Mouse (Mus musculus): ENCODE measurements around the gene Tmem110. TPM values are rescaled to one million over a fixed set of nuclear protein-coding genes. Genes with fewer than 3 reads are reported as not detected.

The Tmem110 gene
- polyA plus RNA-seq, 1 experiment from 2014 or later: 27.5 TPM

- Histone ChIP-seq H3K4me3 (ENCODE audit: low read depth, low read length) (peak overlapping the region; percentile 89), H3K36me3 (ENCODE audit: control insufficient read depth, insufficient read depth, low read length) (no peaks in the 10 kb centered on the region), H3K9ac (replicated peaks; ENCODE audit: low read depth, low read length) (peak overlapping the region; percentile 81), H3K27ac (ENCODE audit: low read length) (no peak overlapping the region; the same call in 1 of the 2 replicates), H3K9me3 (ENCODE audit: control insufficient read depth, low read depth, low read length) (no peaks in the 10 kb centered on the region), H3K4me1 (ENCODE audit: control insufficient read depth, insufficient read depth, low read length) (peaks cover 27% of the 10 kb centered on the region; the same call in 1 of the 2 replicates), H3K27me3 (ENCODE audit: control insufficient read depth, insufficient read depth, low read length) (no peaks in the 10 kb centered on the region), H3K4me2 (replicated peaks; ENCODE audit: low read depth, low read length) (peak overlapping the region; percentile 90)
- 18% methylated on average over 17 of the region's 17 CpGs for WGBS
- ATAC-seq (ENCODE audit: insufficient number of reproducible peaks, insufficient read depth, low FRiP score, low read depth): no peak
Observed at GRCm38 (mm10) chr14:30826174-30827140, 1.1 kb downstream of the Tmem110 start.

DNA sequence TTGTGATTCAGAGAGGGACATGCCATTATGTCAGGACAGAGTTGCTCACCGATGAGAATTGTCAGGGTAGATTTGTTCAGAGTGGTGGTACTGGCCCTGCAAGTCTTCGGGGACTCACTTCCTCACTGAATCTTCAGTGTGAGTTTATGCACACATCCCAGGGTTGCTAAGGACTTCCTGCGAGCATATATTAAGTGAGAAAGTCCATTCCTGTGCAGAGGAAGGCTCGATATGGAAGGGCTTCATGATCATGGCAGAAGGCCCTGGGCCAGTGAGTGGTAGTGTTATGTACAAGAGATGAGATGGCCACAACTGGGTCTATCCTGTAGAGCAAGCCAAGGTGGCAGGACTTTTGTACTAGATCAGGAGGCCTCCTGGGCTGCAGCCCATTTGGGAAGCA, 2.1 kb downstream of the Tmem110 start:
- no peak for ATAC-seq (ENCODE audit: insufficient number of reproducible peaks, insufficient read depth, low FRiP score, low read depth)
- 79% methylated on average over 4 of the region's 4 CpGs for WGBS
- no peaks in the 10 kb centered on the region for H3K36me3 ChIP-seq (ENCODE audit: control insufficient read depth, insufficient read depth, low read length)
- no peaks in the 10 kb centered on the region for H3K9me3 ChIP-seq (ENCODE audit: control insufficient read depth, low read depth, low read length)
- H3K4me3 ChIP-seq (ENCODE audit: low read depth, low read length): no peak overlapping the region
- no peaks in the 10 kb centered on the region for H3K27me3 ChIP-seq (ENCODE audit: control insufficient read depth, insufficient read depth, low read length)
- no peak overlapping the region for H3K9ac ChIP-seq (replicated peaks; ENCODE audit: low read depth, low read length)
- H3K4me1 ChIP-seq (ENCODE audit: control insufficient read depth, insufficient read depth, low read length): peaks cover 27% of the 10 kb centered on the region; the same call in 1 of the 2 replicates
- no peak overlapping the region for H3K27ac ChIP-seq (ENCODE audit: low read length)
- H3K4me2 ChIP-seq (replicated peaks; ENCODE audit: low read depth, low read length): no peak overlapping the region

DNA sequence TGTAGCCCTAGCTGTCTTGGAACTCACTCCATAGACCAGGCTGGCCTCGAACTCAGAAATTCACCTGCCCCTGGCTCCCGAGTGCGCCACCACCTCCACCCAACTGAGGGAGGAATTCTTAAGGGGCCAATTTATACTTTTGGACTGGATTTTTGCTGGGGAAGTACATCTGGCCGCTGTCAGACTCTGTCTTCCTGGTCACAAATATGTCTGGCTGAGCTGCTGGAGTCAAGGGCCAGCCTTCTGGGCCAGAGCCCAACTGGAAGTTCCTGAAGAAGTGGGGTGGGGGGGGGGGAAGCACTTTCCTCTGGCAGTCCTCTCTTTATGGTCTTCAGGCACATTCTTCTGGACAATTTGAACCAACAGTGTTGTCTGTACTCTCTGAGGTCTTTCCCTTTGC, 2.7 kb downstream of the Tmem110 start:
- H3K4me2 ChIP-seq (replicated peaks; ENCODE audit: low read depth, low read length): no peak overlapping the region
- H3K27ac ChIP-seq (ENCODE audit: low read length): no peak overlapping the region
- ATAC-seq (ENCODE audit: insufficient number of reproducible peaks, insufficient read depth, low FRiP score, low read depth): no peak
- WGBS: 68% methylated on average over 4 of the region's 4 CpGs
- H3K4me1 ChIP-seq (ENCODE audit: control insufficient read depth, insufficient read depth, low read length): peaks cover 27% of the 10 kb centered on the region; the same call in 1 of the 2 replicates
- no peak overlapping the region for H3K9ac ChIP-seq (replicated peaks; ENCODE audit: low read depth, low read length)
- no peaks in the 10 kb centered on the region for H3K27me3 ChIP-seq (ENCODE audit: control insufficient read depth, insufficient read depth, low read length)
- H3K4me3 ChIP-seq (ENCODE audit: low read depth, low read length): no peak overlapping the region
- no peaks in the 10 kb centered on the region for H3K9me3 ChIP-seq (ENCODE audit: control insufficient read depth, low read depth, low read length)
- no peaks in the 10 kb centered on the region for H3K36me3 ChIP-seq (ENCODE audit: control insufficient read depth, insufficient read depth, low read length)

- Histone ChIP-seq H3K4me1 (ENCODE audit: control insufficient read depth, insufficient read depth, low read length) (peaks cover 27% of the 10 kb centered on the region; the same call in 1 of the 2 replicates), H3K4me3 (ENCODE audit: low read depth, low read length) (no peak overlapping the region), H3K9ac (replicated peaks; ENCODE audit: low read depth, low read length) (no peak overlapping the region), H3K4me2 (replicated peaks; ENCODE audit: low read depth, low read length) (no peak overlapping the region), H3K36me3 (ENCODE audit: control insufficient read depth, insufficient read depth, low read length) (no peaks in the 10 kb centered on the region), H3K27me3 (ENCODE audit: control insufficient read depth, insufficient read depth, low read length) (no peaks in the 10 kb centered on the region), H3K27ac (ENCODE audit: low read length) (peak overlapping the region; percentile 0; the same call in 1 of the 2 replicates), H3K9me3 (ENCODE audit: control insufficient read depth, low read depth, low read length) (no peaks in the 10 kb centered on the region)
- WGBS: 64% methylated on average over 11 of the region's 11 CpGs
- ATAC-seq (ENCODE audit: insufficient number of reproducible peaks, insufficient read depth, low FRiP score, low read depth): no peak
Observed at GRCm38 (mm10) chr14:30828635-30829460, 3.5 kb downstream of the Tmem110 start.

GRCm38 (mm10) chr14:30837416-30837996, 12.1 kb downstream of the Tmem110 start:
- Histone ChIP-seq H3K4me3 (ENCODE audit: low read depth, low read length) (no peak overlapping the region), H3K9me3 (ENCODE audit: control insufficient read depth, low read depth, low read length) (no peaks in the 10 kb centered on the region), H3K9ac (replicated peaks; ENCODE audit: low read depth, low read length) (no peak overlapping the region), H3K4me2 (replicated peaks; ENCODE audit: low read depth, low read length) (no peak overlapping the region), H3K36me3 (ENCODE audit: control insufficient read depth, insufficient read depth, low read length) (no peaks in the 10 kb centered on the region), H3K27me3 (ENCODE audit: control insufficient read depth, insufficient read depth, low read length) (no peaks in the 10 kb centered on the region), H3K27ac (ENCODE audit: low read length) (no peak overlapping the region), H3K4me1 (ENCODE audit: control insufficient read depth, insufficient read depth, low read length) (no peaks in the 10 kb centered on the region)
- no peak for ATAC-seq (ENCODE audit: insufficient number of reproducible peaks, insufficient read depth, low FRiP score, low read depth)
- WGBS: 88% methylated on average over 14 of the region's 14 CpGs

GRCm38 (mm10) chr14:30843701-30844100, 18.3 kb downstream of the Tmem110 start:
- H3K4me3 ChIP-seq (ENCODE audit: low read depth, low read length): no peak overlapping the region
- H3K27me3 ChIP-seq (ENCODE audit: control insufficient read depth, insufficient read depth, low read length): no peaks in the 10 kb centered on the region
- H3K9me3 ChIP-seq (ENCODE audit: control insufficient read depth, low read depth, low read length): no peaks in the 10 kb centered on the region
- ATAC-seq (ENCODE audit: insufficient number of reproducible peaks, insufficient read depth, low FRiP score, low read depth): no peak
- H3K4me2 ChIP-seq (replicated peaks; ENCODE audit: low read depth, low read length): no peak overlapping the region
- H3K36me3 ChIP-seq (ENCODE audit: control insufficient read depth, insufficient read depth, low read length): no peaks in the 10 kb centered on the region
- no peak overlapping the region for H3K27ac ChIP-seq (ENCODE audit: low read length)
- H3K9ac ChIP-seq (replicated peaks; ENCODE audit: low read depth, low read length): no peak overlapping the region
- WGBS: 87% methylated on average over 3 of the region's 3 CpGs
- H3K4me1 ChIP-seq (ENCODE audit: control insufficient read depth, insufficient read depth, low read length): no peaks in the 10 kb centered on the region

GRCm38 (mm10) chr14:30850504-30850903, 25.1 kb downstream of the Tmem110 start:
- WGBS: 85% methylated on average over 5 of the region's 5 CpGs
- Histone ChIP-seq H3K4me3 (ENCODE audit: low read depth, low read length) (no peak overlapping the region), H3K27me3 (ENCODE audit: control insufficient read depth, insufficient read depth, low read length) (no peaks in the 10 kb centered on the region), H3K9ac (replicated peaks; ENCODE audit: low read depth, low read length) (no peak overlapping the region), H3K4me1 (ENCODE audit: control insufficient read depth, insufficient read depth, low read length) (no peaks in the 10 kb centered on the region), H3K27ac (ENCODE audit: low read length) (no peak overlapping the region), H3K9me3 (ENCODE audit: control insufficient read depth, low read depth, low read length) (no peaks in the 10 kb centered on the region), H3K36me3 (ENCODE audit: control insufficient read depth, insufficient read depth, low read length) (no peaks in the 10 kb centered on the region), H3K4me2 (replicated peaks; ENCODE audit: low read depth, low read length) (no peak overlapping the region)
- ATAC-seq (ENCODE audit: insufficient number of reproducible peaks, insufficient read depth, low FRiP score, low read depth): no peak

- H3K27me3 ChIP-seq (ENCODE audit: control insufficient read depth, insufficient read depth, low read length): no peaks in the 10 kb centered on the region
- WGBS: 84% methylated on average over 5 of the region's 5 CpGs
- no peak overlapping the region for H3K9ac ChIP-seq (replicated peaks; ENCODE audit: low read depth, low read length)
- H3K4me2 ChIP-seq (replicated peaks; ENCODE audit: low read depth, low read length): no peak overlapping the region
- H3K36me3 ChIP-seq (ENCODE audit: control insufficient read depth, insufficient read depth, low read length): no peaks in the 10 kb centered on the region
- H3K27ac ChIP-seq (ENCODE audit: low read length): no peak overlapping the region
- no peaks in the 10 kb centered on the region for H3K9me3 ChIP-seq (ENCODE audit: control insufficient read depth, low read depth, low read length)
- ATAC-seq (ENCODE audit: insufficient number of reproducible peaks, insufficient read depth, low FRiP score, low read depth): no peak
- no peak overlapping the region for H3K4me3 ChIP-seq (ENCODE audit: low read depth, low read length)
- H3K4me1 ChIP-seq (ENCODE audit: control insufficient read depth, insufficient read depth, low read length): no peaks in the 10 kb centered on the region
Observed at GRCm38 (mm10) chr14:30852325-30852724, 26.9 kb downstream of the Tmem110 start.
